Comparison of ENCODE assay signal across 10 mouse cellular contexts in genomic region chr8:80710670-80711400, GRCm38 (mm10). TPM values are rescaled to one million over a fixed set of nuclear protein-coding genes. Genes with fewer than 3 reads are reported as not detected.
DNase-seq lines count a peak whose midpoint lies in the region; ATAC-seq and TF ChIP-seq lines count a peak whose summit lies in the region.
"Had no signal": no experiment of that assay in that cellular context is flagged by ENCODE, and none has a peak within 500 bp of the region (broad histone marks: within the 10 kb centered on the region; RNA-seq: fewer than 3 reads in every experiment).

No protein-coding gene starts in this region.

- TF ChIP-seq CTCF in cortical plate, adult 2 months (IDR thresholded peaks at IDR 0.05; ENCODE audit: extremely low read depth, insufficient read depth, low read length) = 0 out of 2 replicates have a peak, but pooled peaks have one; percentile 17
- peak; percentile 62 for TF ChIP-seq CTCF in stomach, postnatal 0 days (IDR thresholded peaks at IDR 0.05; ENCODE audit: low read depth)

- ATAC-seq in hindbrain, embryonic 11.5 days (ENCODE audit: low FRiP score) = no peak
- no peak for ATAC-seq in hindbrain, embryonic 13.5 days (ENCODE audit: low FRiP score)
- no peak for ATAC-seq in stomach, postnatal 0 days (ENCODE audit: low FRiP score, low TSS enrichment)

- H3K27me3 ChIP-seq in hindbrain, embryonic 11.5 days (ENCODE audit: control insufficient read depth, insufficient read depth, low read length) = no peaks in the 10 kb centered on the region
- no peaks in the 10 kb centered on the region for H3K27me3 ChIP-seq in hindbrain, embryonic 13.5 days
- H3K27me3 ChIP-seq in stomach, postnatal 0 days (ENCODE audit: control insufficient read depth, insufficient read depth, low read length) = no peaks in the 10 kb centered on the region
- H3K27me3 ChIP-seq in hindbrain, embryonic 10.5 days (ENCODE audit: insufficient read depth, poor library complexity, severe bottlenecking) = no peaks in the 10 kb centered on the region
- H3K27me3 ChIP-seq: midbrain, embryonic 12.5 days had no signal

- peaks cover 15% of the 10 kb centered on the region for H3K36me3 ChIP-seq in hindbrain, embryonic 11.5 days (ENCODE audit: control insufficient read depth, insufficient read depth, low read length)
- peaks cover 66% of the 10 kb centered on the region for H3K36me3 ChIP-seq in hindbrain, embryonic 13.5 days
- peaks cover 11% of the 10 kb centered on the region for H3K36me3 ChIP-seq in stomach, postnatal 0 days (ENCODE audit: control insufficient read depth, insufficient read depth, low read length)
- H3K36me3 ChIP-seq in hindbrain, embryonic 10.5 days = peaks cover 100% of the 10 kb centered on the region

- H3K4me3 ChIP-seq in hindbrain, embryonic 11.5 days (ENCODE audit: low read depth, low read length) = no peak overlapping the region
- H3K4me3 ChIP-seq in hindbrain, embryonic 13.5 days = no peak overlapping the region
- no peak overlapping the region for H3K4me3 ChIP-seq in cortical plate, adult 2 months (ENCODE audit: insufficient read depth, low read length)
- no peak overlapping the region for H3K4me3 ChIP-seq in stomach, postnatal 0 days (ENCODE audit: low read depth, low read length)
- no peak overlapping the region for H3K4me3 ChIP-seq in hindbrain, embryonic 10.5 days
- H3K4me3 ChIP-seq: midbrain, embryonic 12.5 days had no signal

- no peak overlapping the region for H3K9ac ChIP-seq in hindbrain, embryonic 11.5 days (ENCODE audit: low read depth, low read length)
- no peak overlapping the region for H3K9ac ChIP-seq in hindbrain, embryonic 13.5 days
- H3K9ac ChIP-seq in stomach, postnatal 0 days (ENCODE audit: low read length) = no peak overlapping the region
- H3K9ac ChIP-seq: midbrain, embryonic 12.5 days had no signal

- TF ChIP-seq EP300 in stomach, postnatal 0 days (optimal IDR thresholded peaks at IDR 0.05) = no peak

- no peaks in the 10 kb centered on the region for H3K4me1 ChIP-seq in hindbrain, embryonic 11.5 days (replicated peaks; ENCODE audit: control insufficient read depth, insufficient read depth, low read length)
- no peaks in the 10 kb centered on the region for H3K4me1 ChIP-seq in hindbrain, embryonic 13.5 days (replicated peaks)
- H3K4me1 ChIP-seq in cortical plate, adult 2 months (ENCODE audit: control insufficient read depth, insufficient read depth, low read length) = no peaks in the 10 kb centered on the region
- H3K4me1 ChIP-seq in stomach, postnatal 0 days (replicated peaks; ENCODE audit: control insufficient read depth, insufficient read depth) = no peaks in the 10 kb centered on the region
- H3K4me1 ChIP-seq in hindbrain, embryonic 10.5 days (replicated peaks) = no peaks in the 10 kb centered on the region
- H3K4me1 ChIP-seq: midbrain, embryonic 12.5 days had no signal

- 85% methylated on average over 4 of the region's 4 CpGs for WGBS in hindbrain, embryonic 11.5 days
- WGBS in hindbrain, embryonic 13.5 days = 82% methylated on average over 4 of the region's 4 CpGs
- whole genome bisulfite sequencing in stomach, postnatal 0 days = 61% methylated on average over 4 of the region's 4 CpGs
- WGBS in hindbrain, embryonic 10.5 days = 86% methylated on average over 4 of the region's 4 CpGs

- no peak overlapping the region for H3K4me2 ChIP-seq in hindbrain, embryonic 11.5 days (replicated peaks; ENCODE audit: low read depth, low read length)
- no peak overlapping the region for H3K4me2 ChIP-seq in hindbrain, embryonic 13.5 days
- no peak overlapping the region for H3K4me2 ChIP-seq in stomach, postnatal 0 days (replicated peaks; ENCODE audit: low read depth)
- H3K4me2 ChIP-seq: midbrain, embryonic 12.5 days had no signal

- DNase-seq in hindbrain, embryonic 11.5 days (ENCODE audit: low spot score) = peak; percentile 27
- peak; percentile 12 for DNase-seq in thymus, postnatal 14 days
- no peak for DNase-seq in thymus, adult 18-20 months
- DNase-seq in stomach, postnatal 0 days (ENCODE audit: low spot score) = no peak
- no peak for DNase-seq in hindbrain, embryonic 10.5 days (ENCODE audit: low spot score)
- no peak for DNase-seq in urinary bladder, postnatal 10 days (ENCODE audit: low spot score)
- DNase-seq: heart, postnatal 10 days had no signal

- no peak for TF ChIP-seq POLR2A in cortical plate, adult 2 months (IDR thresholded peaks at IDR 0.05; ENCODE audit: extremely low read depth, insufficient read depth, low read length)

- H3K27ac ChIP-seq in hindbrain, embryonic 11.5 days (ENCODE audit: low read depth, low read length) = no peak overlapping the region
- H3K27ac ChIP-seq in hindbrain, embryonic 13.5 days = no peak overlapping the region
- H3K27ac ChIP-seq in cortical plate, adult 2 months (ENCODE audit: insufficient read depth, low read length) = no peak overlapping the region
- no peak overlapping the region for H3K27ac ChIP-seq in stomach, postnatal 0 days (replicated peaks)
- no peak overlapping the region for H3K27ac ChIP-seq in hindbrain, embryonic 10.5 days
- H3K27ac ChIP-seq: midbrain, embryonic 12.5 days had no signal

- H3K9me3 ChIP-seq in hindbrain, embryonic 11.5 days (ENCODE audit: control insufficient read depth, low read length) = no peaks in the 10 kb centered on the region
- H3K9me3 ChIP-seq in hindbrain, embryonic 13.5 days = no peaks in the 10 kb centered on the region
- H3K9me3 ChIP-seq in stomach, postnatal 0 days (ENCODE audit: control insufficient read depth, low read length) = no peaks in the 10 kb centered on the region
- H3K9me3 ChIP-seq in hindbrain, embryonic 10.5 days = 0 out of 2 replicates have a peak, but pooled peaks cover 2% of the 10 kb centered on the region
- H3K9me3 ChIP-seq: midbrain, embryonic 12.5 days had no signal

RNA-seq across cellular contexts. Expression of gene Smarca5, which starts 28.5 kb away (rescaled TPM):
- 146 and 157 TPM in 2 replicates for polyA plus RNA-seq in hindbrain, embryonic 11.5 days (2014; fragmentation: Nextera tagmentation; extraction: Ambion mirVana)
- polyA plus RNA-seq in hindbrain, embryonic 13.5 days (2015; fragmentation: Nextera tagmentation; extraction: Ambion mirVana) = 66.9 and 71.4 TPM in 2 replicates
- 17.6 and 17.9 TPM in 2 replicates for polyA plus RNA-seq in cortical plate, adult 2 months (2012; rRNA removed)
- polyA plus RNA-seq in stomach, postnatal 0 days (2015; fragmentation: Nextera tagmentation; extraction: Ambion mirVana) = 25.6 and 28.3 TPM in 2 replicates
- polyA plus RNA-seq in hindbrain, embryonic 10.5 days (2016; fragmentation: Nextera tagmentation; extraction: Ambion mirVana) = 82.3 and 113 TPM in 2 replicates

Comparison
In these comparisons a context has a peak if more than half of its experiments do, and no peak if none do; other contexts are left out.
1. DNase-seq: peak in hindbrain, embryonic 11.5 days (single experiment) and thymus, postnatal 14 days (single experiment); none in thymus, adult 18-20 months (0 of 2), stomach, postnatal 0 days (single experiment), hindbrain, embryonic 10.5 days (single experiment) and urinary bladder, postnatal 10 days (single experiment).